Mouse (Mus musculus) brain, embryonic 18.5 days (tissue): Measurements from ENCODE around the gene Synrg.

Source experiments
- DNase-seq: peaks from one replicate; pipeline ENCODE4 v3.0.0-alpha.2; 2012; ENCODE audit warnings: low read depth, low spot score

Gene Synrg

DNA sequence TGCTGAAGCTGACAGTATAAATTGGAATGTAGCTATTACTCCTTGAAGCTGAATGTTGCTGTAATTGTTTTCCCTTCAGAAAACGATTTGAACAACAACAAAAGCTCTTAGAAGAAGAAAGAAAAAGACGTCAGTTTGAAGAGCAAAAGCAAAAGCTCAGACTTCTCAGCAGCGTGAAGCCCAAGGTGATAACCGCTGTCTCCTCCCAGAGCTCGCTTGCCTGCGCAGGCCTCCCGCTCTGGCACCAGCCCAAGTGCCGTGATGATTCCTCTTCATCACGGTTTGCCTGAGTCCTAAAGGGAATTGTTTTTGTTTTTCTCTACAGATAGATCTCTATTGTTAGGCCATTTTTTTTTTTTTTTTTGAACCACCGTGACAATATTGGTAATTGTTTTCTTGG, 17.1 kb downstream of the Synrg start:
- no peak for DNase-seq

DNA sequence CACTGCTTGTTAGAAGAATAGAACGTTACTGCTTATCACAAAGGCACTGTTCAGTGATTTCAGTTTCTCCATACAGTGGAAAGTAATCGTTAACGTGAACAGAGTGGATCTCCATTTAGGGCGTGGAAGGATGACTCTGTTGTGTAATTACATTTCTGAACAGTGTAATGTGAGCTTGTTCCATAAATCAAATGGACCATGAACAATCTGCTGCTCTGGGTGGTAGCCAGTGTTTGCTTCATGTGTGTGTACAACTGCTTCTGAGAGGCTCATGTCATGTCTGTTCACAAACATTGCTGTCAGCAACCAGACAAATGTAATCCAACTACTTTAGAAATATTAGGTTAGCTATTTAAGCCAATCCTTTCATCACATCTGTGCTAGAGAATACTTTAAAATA, 27.5 kb downstream of the Synrg start:
- no peak for DNase-seq

DNA sequence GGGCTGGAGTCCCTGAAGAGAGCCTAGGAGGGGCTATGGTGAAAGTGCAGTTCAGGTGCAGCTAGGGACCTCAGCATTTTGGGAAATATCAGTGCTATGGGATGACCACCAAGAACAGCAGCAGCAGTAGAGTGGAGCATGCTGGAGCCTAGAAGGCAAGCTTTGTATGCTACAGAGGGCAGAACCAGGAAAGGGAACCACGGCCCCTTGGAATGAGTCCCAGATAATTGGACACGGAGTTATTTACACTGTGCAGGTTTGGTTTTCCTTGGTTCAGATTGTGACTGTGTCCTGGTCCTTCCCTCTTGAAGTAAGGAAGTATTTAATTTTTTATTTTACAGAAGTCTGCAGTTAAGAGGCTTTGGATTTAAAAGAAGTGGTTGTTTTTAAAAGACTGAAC, 29.2 kb downstream of the Synrg start:
- DNase-seq: no peak

DNA sequence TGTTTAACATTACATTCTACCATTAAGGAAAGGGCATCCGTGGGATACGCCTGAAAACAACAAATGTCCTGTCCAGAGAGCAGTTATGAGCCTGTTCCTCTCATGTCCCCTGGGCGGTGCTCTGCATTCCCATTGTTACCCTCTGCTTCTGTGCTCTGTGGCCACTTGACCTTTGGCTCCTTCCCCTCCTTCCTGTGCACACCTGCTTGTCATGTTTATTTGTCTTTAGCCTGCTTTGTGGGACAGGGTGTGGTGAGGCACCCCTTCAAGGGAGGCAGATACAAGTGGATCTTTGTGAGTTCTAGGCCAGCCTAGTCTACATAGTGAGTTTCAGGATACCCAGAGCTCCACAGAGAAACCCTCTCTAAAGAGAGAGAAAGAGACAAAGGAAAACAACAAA, 30.3 kb downstream of the Synrg start:
- no peak for DNase-seq

DNA sequence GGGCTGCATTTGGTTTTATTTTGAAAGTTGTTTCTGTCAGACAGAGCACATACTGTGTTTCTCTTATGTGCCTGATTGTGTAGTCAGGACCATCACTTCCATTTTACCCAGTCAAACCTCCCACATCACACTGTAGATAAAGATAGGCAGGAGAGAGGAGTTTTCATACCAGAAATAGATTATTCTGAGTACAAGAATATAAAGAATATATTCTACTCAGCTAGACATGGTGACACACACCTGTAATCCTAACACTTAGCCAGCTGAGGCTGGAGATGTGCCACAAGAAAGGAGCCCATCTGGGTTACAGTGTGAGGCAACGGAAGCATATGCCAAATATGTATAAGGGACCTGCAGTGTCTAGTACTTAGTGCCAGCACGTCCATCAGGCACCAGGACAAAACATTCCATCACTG, 31.3 kb downstream of the Synrg start:
- DNase-seq: no peak

DNA sequence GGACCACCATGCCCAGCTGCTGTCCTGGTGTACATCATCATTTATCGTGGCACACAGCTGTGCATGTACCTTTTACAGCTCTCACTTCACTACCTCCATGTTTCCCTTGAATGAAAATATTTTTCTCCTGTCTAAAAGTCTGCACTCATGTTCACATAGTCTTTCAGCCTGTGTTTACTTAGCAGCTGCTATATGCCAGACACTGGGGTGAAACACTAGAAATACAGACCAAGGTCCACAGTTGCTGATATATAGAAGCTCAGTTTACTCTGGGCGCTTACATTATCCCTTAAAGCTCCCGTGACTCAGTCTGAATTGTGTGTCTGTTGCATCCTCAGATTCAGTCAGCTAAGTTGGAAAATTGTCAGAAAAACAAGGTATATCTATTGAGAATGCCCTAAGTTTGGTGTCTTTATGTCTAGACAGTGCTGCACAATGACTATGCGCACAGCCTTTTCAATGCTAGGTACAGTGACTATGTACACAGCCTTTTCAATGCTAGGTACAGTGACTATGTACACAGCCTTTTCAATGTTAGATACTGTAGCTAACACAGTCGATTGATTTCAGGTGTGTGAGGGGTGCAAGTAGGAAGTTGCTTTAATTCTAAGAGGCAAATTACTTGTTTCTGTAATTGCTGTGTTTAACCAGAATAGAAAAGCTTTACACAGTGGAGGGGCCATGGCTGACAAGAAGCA, 33.1 kb downstream of the Synrg start:
- no peak for DNase-seq

DNA sequence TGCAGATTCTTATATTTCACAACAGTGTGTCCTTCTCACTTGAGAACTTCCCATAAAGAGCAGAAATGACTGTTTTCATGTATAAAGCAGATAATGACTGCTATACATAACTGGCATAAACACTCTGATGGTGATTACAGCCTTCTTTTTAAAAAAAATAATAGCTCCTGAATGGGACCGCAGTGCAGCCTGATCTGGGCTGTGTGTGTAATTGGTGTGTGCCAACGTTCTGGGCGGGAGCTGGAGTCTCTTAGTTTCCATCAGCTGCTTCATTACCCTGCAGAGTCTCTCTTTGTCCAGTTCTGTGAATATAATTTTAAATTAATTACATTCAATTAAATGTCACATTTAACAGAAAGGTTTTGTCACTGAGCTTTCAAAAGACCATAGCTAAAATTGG, 34.8 kb downstream of the Synrg start:
- no peak for DNase-seq

DNA sequence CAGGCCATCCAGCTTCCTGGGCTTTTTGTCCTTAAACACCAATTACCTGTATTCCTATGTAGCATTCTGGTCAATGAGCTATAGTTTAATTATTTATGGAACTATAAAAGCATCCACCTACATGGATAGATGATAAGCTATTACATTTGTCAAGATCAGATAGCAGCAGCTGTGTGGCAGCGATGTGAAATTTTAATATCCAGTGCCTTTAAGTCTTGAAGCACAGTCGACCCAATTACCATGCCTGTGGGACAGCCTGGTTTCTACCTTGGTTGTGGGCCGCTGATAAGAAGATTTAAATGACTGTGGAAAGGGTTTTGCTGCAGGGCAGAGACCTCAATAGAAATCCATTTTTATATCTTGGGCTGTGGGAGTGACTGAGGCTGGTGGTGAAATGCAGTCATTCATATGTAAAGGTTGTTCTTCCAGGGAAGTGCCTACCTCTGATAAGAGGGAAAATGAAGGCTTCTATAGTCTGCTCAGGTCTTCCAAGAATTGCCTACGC, 35.2 kb downstream of the Synrg start:
- no peak for DNase-seq

DNA sequence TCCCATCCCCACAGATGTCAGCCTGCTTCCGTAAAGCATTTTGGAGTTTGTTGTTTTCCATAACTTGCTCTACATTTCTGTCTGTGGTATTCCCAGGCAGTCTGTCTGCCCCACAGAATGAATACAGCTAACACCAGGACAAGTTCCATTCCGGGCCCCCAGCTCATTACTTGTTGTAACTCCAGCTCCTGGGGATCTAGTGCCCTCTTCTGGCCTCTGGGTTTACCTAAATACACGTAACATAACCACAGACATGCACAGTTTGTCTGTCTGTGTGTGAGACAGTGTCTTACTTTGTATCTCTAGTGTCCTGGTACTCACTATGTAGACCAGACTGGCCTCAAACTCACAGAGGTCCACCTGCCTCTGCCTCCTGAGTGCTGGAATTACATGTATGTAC, 37.0 kb downstream of the Synrg start:
- no peak for DNase-seq

DNA sequence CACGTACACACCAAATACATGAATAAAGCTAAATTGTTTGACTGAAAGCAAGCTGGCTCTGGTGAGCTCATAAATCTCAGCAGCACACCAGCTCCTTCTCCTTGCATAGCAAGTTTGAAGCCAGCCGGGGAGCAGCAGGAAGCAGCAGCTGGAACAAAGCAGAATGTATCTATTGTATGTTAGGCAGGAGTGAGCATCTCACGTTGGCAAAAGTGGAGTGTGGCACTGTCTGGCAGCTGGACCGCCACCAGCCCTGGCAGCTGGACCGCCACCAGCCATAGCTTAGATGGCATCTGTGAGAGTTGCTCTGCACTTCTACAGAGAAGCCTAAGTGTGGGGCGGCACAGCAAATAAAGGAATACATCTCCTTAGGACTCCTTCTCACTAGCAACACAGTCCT, 39.8 kb downstream of the Synrg start:
- DNase-seq: no peak

DNA sequence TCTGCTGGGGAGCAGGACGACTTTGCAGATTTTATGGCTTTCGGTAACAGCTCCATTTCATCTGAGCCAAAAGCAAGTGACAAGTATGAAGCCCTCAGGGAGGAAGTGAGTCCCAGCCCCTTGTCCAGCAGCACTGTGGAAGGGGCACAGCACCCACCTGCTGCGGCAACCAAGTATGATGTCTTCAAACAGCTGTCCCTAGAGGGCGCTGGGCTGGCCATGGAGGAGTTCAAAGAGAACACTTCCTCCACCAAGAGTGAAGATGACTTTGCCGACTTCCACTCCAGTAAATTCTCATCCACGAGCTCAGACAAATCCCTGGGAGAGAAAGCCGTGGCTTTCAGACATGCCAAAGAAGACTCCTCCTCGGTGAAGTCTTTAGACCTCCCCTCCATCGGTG, 44.8 kb downstream of the Synrg start:
- no peak for DNase-seq

DNA sequence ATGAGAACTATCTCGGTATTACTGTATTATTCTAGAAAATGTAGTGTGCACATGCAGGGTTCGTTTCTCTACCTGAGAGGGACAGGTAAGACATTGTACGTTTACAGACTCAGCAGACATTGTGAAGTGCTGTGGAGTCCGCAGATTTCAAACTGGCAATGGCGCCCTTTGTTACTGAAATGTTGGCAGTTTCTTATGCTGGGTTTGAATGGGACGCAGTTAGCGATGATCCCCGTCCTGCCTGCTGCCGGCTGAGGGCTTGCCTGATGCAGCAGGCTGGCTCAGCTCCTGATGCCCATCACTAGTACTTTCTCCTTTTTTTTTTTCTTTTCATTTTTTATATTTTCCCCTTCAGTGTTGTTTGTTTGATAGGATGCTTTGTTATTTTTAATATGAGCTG, 46.2 kb downstream of the Synrg start:
- DNase-seq: no peak

DNA sequence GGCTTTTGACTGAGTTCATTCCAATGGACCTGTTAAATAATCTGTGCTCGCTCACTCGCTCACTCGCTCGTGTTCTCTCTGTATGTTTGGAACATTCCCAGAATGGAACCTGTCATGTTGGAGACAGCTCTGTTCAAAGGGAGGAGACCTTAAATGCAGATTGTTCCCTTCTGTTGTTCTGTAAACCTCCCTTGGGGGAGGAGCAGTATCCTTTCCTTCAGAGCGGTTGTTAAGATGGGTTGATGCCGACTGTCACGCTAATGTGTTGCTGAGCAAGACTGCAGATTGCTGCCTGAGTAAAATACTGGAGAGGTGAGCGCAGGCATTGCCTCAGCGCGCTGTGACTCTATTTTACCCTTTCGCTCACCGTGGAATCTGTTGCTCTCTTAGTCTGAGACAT, 46.8 kb downstream of the Synrg start:
- DNase-seq: no peak

DNA sequence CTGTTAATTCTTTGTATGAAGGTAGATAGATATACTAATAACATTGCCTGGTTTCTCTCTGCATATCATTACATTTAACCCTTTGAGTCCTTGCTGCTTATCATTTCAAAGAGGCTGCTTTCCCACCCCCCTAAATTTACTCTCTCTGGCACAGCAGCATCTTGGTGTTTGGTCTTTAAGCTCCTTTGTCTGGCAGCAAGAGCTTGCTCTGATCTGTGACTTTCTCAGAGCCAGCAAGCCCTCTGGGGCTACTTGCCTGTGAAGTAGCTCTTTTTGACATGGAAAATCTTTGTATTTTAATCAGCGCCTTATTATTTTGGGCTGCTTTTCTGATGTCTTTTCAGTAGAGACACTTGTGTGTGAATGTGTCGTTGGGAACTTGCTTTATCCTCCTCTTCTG, 47.3 kb downstream of the Synrg start:
- DNase-seq: no peak

DNA sequence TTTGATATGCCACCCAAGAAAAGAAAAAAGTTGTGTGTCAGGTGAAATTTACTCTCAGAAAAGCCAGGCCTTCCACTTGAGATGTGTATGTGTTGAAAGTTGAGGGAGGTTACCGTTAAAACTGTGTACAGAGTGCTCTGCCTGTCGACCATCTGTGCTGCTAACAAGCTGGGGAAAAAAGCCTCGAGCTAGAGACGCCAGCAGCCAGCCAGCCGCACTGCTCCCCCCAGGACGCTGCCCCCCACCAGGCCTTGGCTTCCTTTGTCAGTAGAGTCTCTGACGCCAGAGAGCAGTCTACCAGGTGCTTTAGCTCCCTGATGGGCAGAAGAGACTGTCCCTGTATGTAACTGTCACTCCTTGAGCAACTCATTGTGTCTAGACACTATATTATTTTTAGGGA, 48.9 kb downstream of the Synrg start:
- no peak for DNase-seq

DNA sequence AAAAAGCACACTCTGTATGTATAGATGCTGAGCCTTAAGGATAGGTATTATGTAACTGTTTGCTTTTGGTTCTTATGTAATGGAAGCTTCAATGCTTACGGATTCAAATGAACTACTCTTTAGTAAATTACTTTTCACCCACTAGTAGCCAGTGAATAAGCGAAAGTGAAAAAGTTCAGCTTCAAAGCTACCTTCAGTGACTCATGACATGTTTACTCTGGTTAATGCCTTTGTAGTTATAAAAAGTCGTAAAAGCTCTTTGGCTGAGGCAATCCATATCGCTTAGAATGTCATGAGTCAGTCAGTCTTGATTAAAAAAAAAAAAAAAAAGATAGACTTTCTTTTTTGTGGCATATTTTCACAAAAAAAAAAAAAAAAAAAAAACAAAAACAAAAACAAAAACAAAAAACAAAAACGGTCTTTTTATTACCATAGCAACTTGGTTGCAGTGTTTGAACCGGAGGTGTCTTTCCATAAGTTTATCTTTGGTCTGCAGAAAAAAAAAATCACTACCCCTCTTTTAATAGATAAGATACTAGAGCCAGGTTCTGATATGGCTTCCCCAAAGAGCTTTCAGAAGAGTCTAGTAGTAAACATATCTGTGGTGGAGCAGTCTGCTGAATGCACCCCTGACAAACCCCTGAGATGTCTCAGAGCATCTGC, 52.0 kb downstream of the Synrg start:
- DNase-seq: no peak

DNA sequence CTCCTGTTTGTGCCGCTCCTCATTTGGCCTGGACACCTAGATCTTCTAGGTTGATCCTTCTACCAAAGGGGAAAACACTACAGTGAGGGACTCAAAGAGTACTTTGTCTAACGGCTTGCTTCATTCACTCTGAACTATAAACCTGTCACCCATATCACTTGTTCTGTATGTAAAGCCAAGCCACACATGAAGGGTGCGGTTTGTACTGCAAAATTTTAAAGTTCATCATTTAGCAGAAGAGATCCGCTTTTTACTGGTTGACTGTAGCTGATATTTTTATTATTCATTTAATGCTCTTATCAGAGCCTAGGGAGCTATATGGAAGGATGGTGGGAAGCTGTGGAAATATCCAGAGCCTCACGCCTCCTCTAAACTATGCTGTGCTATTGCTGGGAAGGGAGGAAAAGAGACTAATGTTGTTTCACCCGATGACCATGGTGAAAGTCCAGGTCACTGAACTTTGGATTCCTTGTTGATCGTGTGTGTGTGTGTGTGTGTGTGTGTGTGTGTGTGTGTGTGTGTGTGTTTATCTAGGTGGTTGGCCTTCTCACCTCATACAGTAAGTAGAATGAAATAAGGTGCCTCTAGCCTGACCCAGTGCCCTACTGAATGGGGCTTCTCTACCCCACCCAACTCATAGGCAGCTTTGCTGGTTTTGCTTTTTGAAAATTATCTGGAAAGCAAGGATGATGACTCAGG, 52.7 kb downstream of the Synrg start:
- DNase-seq: no peak

DNA sequence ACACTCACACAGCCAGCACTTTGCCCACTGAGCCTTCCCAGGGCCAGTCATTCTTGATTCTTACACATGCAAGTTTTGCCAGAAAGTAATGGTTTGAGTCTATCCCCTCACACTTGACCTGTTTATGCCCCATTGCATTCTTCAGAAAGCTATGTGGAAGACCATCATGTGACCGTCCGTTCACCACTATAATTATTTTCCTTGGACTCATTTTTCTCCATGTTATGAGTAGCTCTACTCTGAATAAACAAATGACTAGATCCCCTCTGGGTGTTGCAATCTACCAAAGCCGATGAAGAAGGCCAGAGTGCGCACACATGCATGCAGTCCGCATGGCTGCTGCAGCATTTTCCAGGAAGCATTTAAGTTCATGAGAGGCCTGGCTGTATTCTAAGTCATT, 63.0 kb downstream of the Synrg start:
- DNase-seq: no peak

DNA sequence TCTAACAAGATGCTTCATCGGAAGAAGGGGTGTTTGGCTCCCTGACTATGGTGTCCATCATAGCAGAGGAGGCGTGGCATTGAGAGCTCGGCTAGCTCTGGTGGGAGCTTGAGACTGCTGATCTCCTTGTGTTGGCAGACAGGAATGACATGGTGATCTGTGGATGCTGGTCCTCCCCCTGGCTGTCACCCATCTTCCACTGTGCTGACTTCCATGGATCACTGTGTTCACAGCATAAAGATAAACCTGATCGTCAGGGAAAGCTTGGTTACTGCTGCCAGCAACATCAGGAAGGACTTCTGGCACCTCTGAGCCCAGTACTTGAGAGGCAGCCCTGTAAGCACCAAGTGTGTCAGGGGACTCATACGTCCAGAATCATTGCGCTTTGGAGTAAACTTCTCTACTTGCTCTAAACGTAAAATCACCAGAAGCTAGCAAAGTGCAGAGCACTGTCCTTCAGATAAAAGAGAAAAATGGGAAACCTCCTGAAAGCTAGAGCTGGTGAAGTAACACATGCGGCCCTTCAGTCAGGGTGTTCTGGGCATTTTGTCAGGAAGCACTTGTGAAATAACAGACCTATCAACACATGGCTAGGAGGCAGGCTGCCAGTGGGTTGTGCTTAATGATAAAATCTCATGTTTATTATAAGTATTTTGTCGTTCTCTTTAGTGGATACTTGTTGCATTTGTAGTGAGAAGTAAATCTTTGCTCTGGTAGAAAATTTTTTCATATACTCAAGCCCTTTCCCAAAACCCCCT, 64.2 kb downstream of the Synrg start:
- DNase-seq: no peak

DNA sequence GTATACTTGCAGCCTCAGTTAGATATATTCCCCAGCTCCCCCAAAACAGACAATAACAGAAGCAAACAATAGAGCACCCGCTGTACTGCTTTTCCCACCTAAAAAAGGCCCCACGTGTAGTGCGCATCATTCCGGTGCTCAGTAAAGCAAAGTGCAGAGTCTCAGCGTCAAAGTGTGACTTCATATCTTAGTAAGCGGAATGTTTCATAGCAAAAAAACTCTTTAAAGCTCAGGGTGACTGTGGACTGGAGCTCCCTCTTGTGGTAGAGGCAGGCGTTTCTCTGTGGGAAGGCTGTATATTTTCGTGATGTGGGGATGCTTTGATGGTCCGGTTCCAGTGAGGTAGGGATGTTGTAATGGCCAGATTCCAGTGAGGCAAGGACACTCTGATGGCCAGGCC, 67.7 kb downstream of the Synrg start:
- DNase-seq: no peak

DNA sequence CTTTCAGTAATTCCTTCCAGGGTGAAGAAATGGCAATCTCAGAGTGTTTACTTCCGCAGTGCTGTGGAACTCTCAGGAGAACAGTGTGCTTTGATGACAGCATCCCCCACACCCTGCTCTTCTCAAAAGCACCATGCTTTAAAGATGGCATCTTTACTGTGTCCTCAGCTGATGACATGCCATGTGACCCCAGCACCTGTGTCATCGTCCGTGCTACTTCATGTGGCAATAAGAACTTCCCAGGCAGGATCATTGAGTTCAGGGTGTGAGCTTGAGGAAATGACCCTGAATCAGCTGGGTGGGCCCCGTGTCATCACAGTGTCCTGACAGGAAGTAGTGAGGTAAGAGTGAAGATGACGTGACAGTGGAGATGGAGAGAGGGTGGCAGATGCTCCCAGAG, 68.3 kb downstream of the Synrg start:
- DNase-seq: no peak

DNA sequence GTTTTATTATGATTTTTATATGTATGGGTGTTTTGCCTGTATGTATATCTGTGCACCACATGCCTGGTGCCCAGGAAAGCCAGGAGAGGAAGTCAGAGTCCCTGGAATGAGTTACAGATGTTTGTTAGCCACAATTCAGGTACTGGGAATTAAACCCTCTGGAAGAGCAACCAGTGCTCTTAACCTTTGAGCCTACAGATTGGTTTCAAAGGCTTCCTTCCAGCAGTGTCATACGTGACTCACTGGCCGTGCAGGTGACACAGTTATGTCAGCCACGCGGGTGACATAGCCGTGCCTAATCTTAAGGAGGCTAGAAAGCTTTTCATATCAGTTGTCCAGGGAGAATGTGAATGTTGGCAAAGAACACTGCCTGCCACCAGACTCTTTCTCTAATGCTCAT, 69.4 kb downstream of the Synrg start:
- no peak for DNase-seq
